In the genomic region with DNA sequence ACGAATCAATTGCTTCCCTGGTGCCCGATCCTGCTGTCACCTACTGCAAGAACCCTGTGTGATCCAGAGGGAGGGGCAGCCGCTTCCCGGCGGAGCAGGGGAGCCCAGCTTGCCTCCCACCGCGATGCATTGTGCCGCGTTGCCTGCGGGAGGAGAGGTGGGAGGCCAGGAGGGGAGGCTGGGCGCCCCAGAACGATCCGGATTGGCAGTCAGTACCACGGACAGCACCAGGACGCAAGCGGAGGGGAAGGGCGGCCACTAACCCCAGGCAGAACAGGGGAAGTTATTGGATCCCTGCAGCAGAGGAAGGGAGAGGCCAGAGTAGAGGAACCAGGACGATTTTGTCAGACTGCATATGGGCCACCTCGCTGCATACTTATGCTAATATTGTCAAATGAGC, we compare ENCODE assay signal across 9 mouse cellular contexts. TPM values are rescaled to one million over a fixed set of nuclear protein-coding genes. Genes with fewer than 3 reads are reported as not detected.
DNase-seq lines count a peak whose midpoint lies in the region; ATAC-seq and TF ChIP-seq lines count a peak whose summit lies in the region.
"Had no signal": no experiment of that assay in that cellular context is flagged by ENCODE, and none has a peak within 500 bp of the region (broad histone marks: within the 10 kb centered on the region; RNA-seq: fewer than 3 reads in every experiment).

No protein-coding gene starts in this region.

- 0 out of 2 replicates have a peak, but pooled peaks have one; percentile 24 for ATAC-seq in heart, embryonic 13.5 days (ENCODE audit: extremely low read depth, insufficient number of reproducible peaks, low FRiP score, low TSS enrichment)
- peak; percentile 84 for ATAC-seq in megakaryocyte-erythroid progenitor cell, adult 5-6 weeks (replicated peaks; ENCODE audit: low FRiP score, low TSS enrichment, poor library complexity, severe bottlenecking)

- no peak overlapping the region for H3K4me3 ChIP-seq in ES-Bruce4 (ENCODE audit: low read depth, low read length)
- H3K4me3 ChIP-seq in cortical plate, adult 2 months (ENCODE audit: insufficient read depth, low read length) = peak overlapping the region; percentile 84
- no peak overlapping the region for H3K4me3 ChIP-seq in heart, embryonic 13.5 days

- peak; percentile 71 for TF ChIP-seq EP300 in ES-Bruce4 (IDR thresholded peaks at IDR 0.05; ENCODE audit: insufficient read depth, low read depth, low read length)

- TF ChIP-seq POLR2A in ES-Bruce4 (IDR thresholded peaks at IDR 0.05; ENCODE audit: insufficient read depth, low read length) = no peak
- TF ChIP-seq POLR2A in cortical plate, adult 2 months (IDR thresholded peaks at IDR 0.05; ENCODE audit: extremely low read depth, insufficient read depth, low read length) = peak; percentile 27; the same call in 1 of the 2 replicates

- TF ChIP-seq CTCF in ES-Bruce4 (IDR thresholded peaks at IDR 0.05; ENCODE audit: low read depth, low read length) = no peak
- TF ChIP-seq CTCF in cortical plate, adult 2 months (IDR thresholded peaks at IDR 0.05; ENCODE audit: extremely low read depth, insufficient read depth, low read length) = no peak

- peaks cover 6% of the 10 kb centered on the region for H3K4me1 ChIP-seq in ES-Bruce4 (ENCODE audit: control insufficient read depth, insufficient read depth, low read length)
- H3K4me1 ChIP-seq in cortical plate, adult 2 months (ENCODE audit: control insufficient read depth, insufficient read depth, low read length) = peaks cover 12% of the 10 kb centered on the region
- no peaks in the 10 kb centered on the region for H3K4me1 ChIP-seq in heart, embryonic 13.5 days

- H3K27ac ChIP-seq in ES-Bruce4 (ENCODE audit: insufficient read depth, low read length) = no peak overlapping the region
- H3K27ac ChIP-seq in cortical plate, adult 2 months (ENCODE audit: insufficient read depth, low read length) = 0 out of 2 replicates have a peak overlapping the region, but pooled peaks have one; percentile 5
- no peak overlapping the region for H3K27ac ChIP-seq in heart, embryonic 13.5 days (replicated peaks)

- no peaks in the 10 kb centered on the region for H3K27me3 ChIP-seq in ES-Bruce4 (ENCODE audit: control insufficient read depth, insufficient read depth, low read length, poor library complexity, severe bottlenecking)
- peaks cover 72% of the 10 kb centered on the region for H3K27me3 ChIP-seq in heart, embryonic 13.5 days (replicated peaks)

- no peaks in the 10 kb centered on the region for H3K9me3 ChIP-seq in ES-Bruce4 (replicated peaks; ENCODE audit: control insufficient read depth, insufficient read depth, low read length, poor library complexity, severe bottlenecking)
- H3K9me3 ChIP-seq in heart, embryonic 13.5 days = no peaks in the 10 kb centered on the region

- peak; percentile 71 for DNase-seq in WW6 (ENCODE audit: low read depth, low spot score)
- DNase-seq in layer of hippocampus, postnatal 25 days (ENCODE audit: extremely low spot score in 1 of 2, low spot score in 1 of 2) = peak; percentile 58 to 64
- peak; percentile 75 for DNase-seq in right cerebral cortex, adult 2 months (ENCODE audit: low spot score in 2 of 2)
- no peak for DNase-seq in adipocyte (ENCODE audit: low spot score)

- no peaks in the 10 kb centered on the region for H3K36me3 ChIP-seq in ES-Bruce4 (ENCODE audit: control insufficient read depth, insufficient read depth, low read length, poor library complexity, severe bottlenecking)
- H3K36me3 ChIP-seq in heart, embryonic 13.5 days = no peaks in the 10 kb centered on the region

- H3K9ac ChIP-seq in ES-Bruce4 (ENCODE audit: low read depth, poor library complexity, severe bottlenecking) = no peak overlapping the region
- H3K9ac ChIP-seq in heart, embryonic 13.5 days = no peak overlapping the region

- WGBS in heart, embryonic 13.5 days = under 1% methylated on average over 19 of the region's 19 CpGs

- H3K4me2 ChIP-seq in heart, embryonic 13.5 days = no peak overlapping the region

RNA-seq across cellular contexts. Expression of gene Rph3a, which starts 0.5 kb away (rescaled TPM):
- polyA plus RNA-seq in ES-Bruce4 (2011; ENCODE audit: insufficient read depth, insufficient read length, low read depth, missing spikeins) = not detected in 2 replicates
- polyA plus RNA-seq in cortical plate, adult 2 months (2012; rRNA removed) = 256 and 278 TPM in 2 replicates
- polyA plus RNA-seq in heart, embryonic 13.5 days (2015; fragmentation: Nextera tagmentation; extraction: Ambion mirVana) = 0.08 TPM in 1 of 2 replicates, not detected in the other
- total RNA-seq in layer of hippocampus, postnatal 25 days (2021) = 100 to 1,000 TPM; 203 to 233 TPM
- total RNA-seq in megakaryocyte-erythroid progenitor cell, adult 5-6 weeks (2014; fragmentation: Nextera tagmentation) = not detected in 2 replicates
- total RNA-seq in megakaryocyte-erythroid progenitor cell, adult 5-6 weeks (2017) = not detected in 2 replicates
- polyA plus RNA-seq: heart, embryonic 16.5 days had no signal

Comparison
In these comparisons a context has a peak if more than half of its experiments do, and no peak if none do; other contexts are left out.
1. RNA of gene Rph3a, which starts 0.5 kb away (polyA plus RNA-seq): 256 to 278 TPM in cortical plate, adult 2 months; 0.08 TPM in heart, embryonic 13.5 days and not detected in ES-Bruce4; every median in the first group is over 100 times any median in the second.